Comparison of ENCODE assay signal across 27 mouse cellular contexts in the genomic region with DNA sequence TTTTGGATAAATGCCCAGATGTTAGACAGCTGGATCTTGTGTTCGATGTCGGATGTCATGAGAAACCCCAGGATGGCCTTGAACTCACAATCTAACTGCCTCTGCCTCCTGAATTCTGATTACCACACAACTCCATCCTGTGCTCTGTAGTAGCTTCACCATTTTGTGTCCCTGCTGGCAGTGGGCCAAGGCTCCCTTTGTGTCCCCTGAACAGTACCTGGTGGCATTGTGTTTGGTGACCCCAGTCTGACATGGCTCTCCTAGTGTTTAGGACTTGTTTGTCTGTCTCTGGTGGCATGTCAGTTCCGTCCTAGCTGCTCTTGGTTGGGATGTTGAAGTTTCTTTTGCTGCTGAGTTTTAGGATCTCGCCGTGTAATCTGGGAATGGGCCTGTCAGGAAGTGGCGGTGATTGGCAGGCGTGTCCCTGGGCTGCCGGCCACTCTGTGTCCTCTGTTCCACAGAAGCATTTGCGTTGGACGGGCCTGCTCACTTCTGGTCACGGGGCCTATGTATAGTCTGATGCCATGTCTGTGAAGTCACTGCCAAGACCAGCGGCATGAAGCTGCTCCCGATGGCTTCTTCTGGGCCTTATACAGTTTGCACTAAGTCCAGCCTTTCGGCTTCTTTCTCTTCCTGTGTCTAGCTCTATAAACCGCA. TPM values are rescaled to one million over a fixed set of nuclear protein-coding genes. Genes with fewer than 3 reads are reported as not detected.
DNase-seq lines count a peak whose midpoint lies in the region; ATAC-seq and TF ChIP-seq lines count a peak whose summit lies in the region.
"Had no signal": no experiment of that assay in that cellular context is flagged by ENCODE, and none has a peak within 500 bp of the region (broad histone marks: within the 10 kb centered on the region; RNA-seq: fewer than 3 reads in every experiment).

No protein-coding gene starts in this region.

- WGBS in lung, embryonic 14.5 days = 75% methylated on average over 15 of the region's 15 CpGs
- whole genome bisulfite sequencing in kidney, adult 2 months = 92% methylated on average over 15 of the region's 15 CpGs

- no peak overlapping the region for H3K4me2 ChIP-seq in lung, embryonic 14.5 days
- H3K4me2 ChIP-seq: embryonic facial prominence, embryonic 12.5 days; heart, embryonic 11.5 days; hindbrain, embryonic 15.5 days; kidney, embryonic 15.5 days; limb, embryonic 15.5 days; liver, embryonic 15.5 days had no signal

- 0 out of 2 replicates have a peak, but pooled peaks cover 3% of the 10 kb centered on the region for H3K4me1 ChIP-seq in lung, embryonic 14.5 days (ENCODE audit: insufficient read depth)
- H3K4me1 ChIP-seq in kidney, adult 2 months (ENCODE audit: control insufficient read depth, insufficient read depth, low read length) = peaks cover 10% of the 10 kb centered on the region; the same call in 1 of the 2 replicates

- DNase-seq in cerebellum, postnatal 14 days = peak; percentile 46 to 62
- DNase-seq in cerebellum, adult 9-10 months = no peak
- peak; percentile 37 for DNase-seq in heart, postnatal 4 days
- DNase-seq in heart, adult 8-10 months (ENCODE audit: low spot score) = no peak
- DNase-seq in lung, embryonic 14.5 days = peak; percentile 48
- DNase-seq in lung, postnatal 25 days (ENCODE audit: low spot score) = no peak
- DNase-seq in 416B (ENCODE audit: low read depth) = peak; percentile 47
- no peak for DNase-seq in kidney, adult 2 months
- DNase-seq: adrenal gland, postnatal 14 days; cerebellum, adult 11 months; embryo, embryonic 11 days; heart, postnatal 36 days; kidney, adult 11 months; right cerebral cortex, adult 18-20 months; thymus, postnatal 14 days had no signal

- H3K27ac ChIP-seq in lung, embryonic 14.5 days (ENCODE audit: low read depth) = no peak overlapping the region
- H3K27ac ChIP-seq in kidney, adult 2 months (ENCODE audit: insufficient read depth, low read depth, low read length) = no peak overlapping the region
- H3K27ac ChIP-seq: embryonic facial prominence, embryonic 12.5 days; hindbrain, embryonic 15.5 days; kidney, embryonic 15.5 days; limb, embryonic 10.5 days; limb, embryonic 15.5 days; liver, embryonic 15.5 days; midbrain, embryonic 10.5 days had no signal

- H3K36me3 ChIP-seq in lung, embryonic 14.5 days (ENCODE audit: insufficient read depth) = no peaks in the 10 kb centered on the region
- no peaks in the 10 kb centered on the region for H3K36me3 ChIP-seq in kidney, adult 2 months (ENCODE audit: control insufficient read depth, insufficient read depth, low read length)
- H3K36me3 ChIP-seq: embryonic facial prominence, embryonic 12.5 days; hindbrain, embryonic 15.5 days; kidney, embryonic 15.5 days; limb, embryonic 10.5 days; limb, embryonic 15.5 days; liver, embryonic 15.5 days; midbrain, embryonic 10.5 days had no signal

- H3K9me3 ChIP-seq in lung, embryonic 14.5 days (ENCODE audit: low read depth, low read length) = no peaks in the 10 kb centered on the region
- H3K9me3 ChIP-seq: embryonic facial prominence, embryonic 12.5 days; hindbrain, embryonic 15.5 days; kidney, embryonic 15.5 days; limb, embryonic 10.5 days; limb, embryonic 15.5 days; liver, embryonic 15.5 days; midbrain, embryonic 10.5 days had no signal

- no peaks in the 10 kb centered on the region for H3K27me3 ChIP-seq in lung, embryonic 14.5 days (ENCODE audit: insufficient read depth, low read length)
- no peaks in the 10 kb centered on the region for H3K27me3 ChIP-seq in kidney, adult 2 months (replicated peaks; ENCODE audit: control insufficient read depth, insufficient read depth, low read length)
- H3K27me3 ChIP-seq: embryonic facial prominence, embryonic 12.5 days; hindbrain, embryonic 15.5 days; kidney, embryonic 15.5 days; limb, embryonic 15.5 days; liver, embryonic 15.5 days; Patski had no signal

- H3K9ac ChIP-seq in lung, embryonic 14.5 days = no peak overlapping the region
- H3K9ac ChIP-seq: embryonic facial prominence, embryonic 12.5 days; hindbrain, embryonic 15.5 days; kidney, embryonic 15.5 days; limb, embryonic 15.5 days; liver, embryonic 15.5 days had no signal

- TF ChIP-seq POLR2A in kidney, adult 2 months (IDR thresholded peaks at IDR 0.05; ENCODE audit: low read depth, low read length) = no peak

- H3K4me3 ChIP-seq in lung, embryonic 14.5 days (ENCODE audit: low read depth, low read length) = no peak overlapping the region
- H3K4me3 ChIP-seq in kidney, adult 2 months (ENCODE audit: insufficient read depth, low read depth, low read length) = no peak overlapping the region
- H3K4me3 ChIP-seq: embryonic facial prominence, embryonic 12.5 days; hindbrain, embryonic 15.5 days; kidney, embryonic 15.5 days; limb, embryonic 10.5 days; limb, embryonic 15.5 days; liver, embryonic 15.5 days; midbrain, embryonic 10.5 days had no signal

- TF ChIP-seq CTCF in lung, embryonic 14.5 days (IDR thresholded peaks at IDR 0.05; ENCODE audit: low read depth) = no peak
- no peak for TF ChIP-seq CTCF in kidney, adult 2 months (conservative IDR thresholded peaks at IDR 0.05; ENCODE audit: insufficient read depth, insufficient read length, low read depth, low read length)

- ATAC-seq in lung, embryonic 14.5 days (ENCODE audit: insufficient read depth) = no peak
- ATAC-seq: forebrain, embryonic 14.5 days; inflammation-experienced regulatory T-cells, adult 6 months; midbrain, embryonic 16.5 days; Patski had no signal

RNA-seq across cellular contexts. Expression of a gene that starts 35.7 kb away (rescaled TPM):
- 10 to 100 TPM; 11.8 to 12.7 TPM for total RNA-seq in heart, postnatal 4 days (2021)
- 1 to 10 TPM; 6.6 to 9.2 (median 8.7) TPM for total RNA-seq in heart, adult 8-10 months (2022)
- 1.9 and 2.0 TPM in 2 replicates for polyA plus RNA-seq in lung, embryonic 14.5 days (2014; fragmentation: Nextera tagmentation; extraction: Ambion mirVana)
- 6.3 and 9.4 TPM in 2 replicates for polyA plus RNA-seq in kidney, adult 2 months (2012; rRNA removed)

RNA-seq across cellular contexts. Expression of a gene that starts 36.9 kb away (rescaled TPM):
- under 1 TPM in 1 of 2 experiments, not detected in 1; 0.47 TPM for total RNA-seq in heart, postnatal 4 days (2021)
- not detected for total RNA-seq in heart, adult 8-10 months (2022)
- polyA plus RNA-seq in lung, embryonic 14.5 days (2014; fragmentation: Nextera tagmentation; extraction: Ambion mirVana) = 0.37 TPM in 1 of 2 replicates, not detected in the other
- 0.14 TPM in 1 of 2 replicates, not detected in the other for polyA plus RNA-seq in kidney, adult 2 months (2012; rRNA removed)
- total RNA-seq: adrenal gland, postnatal 14 days had no signal
- polyA plus RNA-seq: forebrain, embryonic 14.5 days; limb, embryonic 15.5 days; midbrain, embryonic 16.5 days had no signal

Comparison
In these comparisons a context has a peak if more than half of its experiments do, and no peak if none do; other contexts are left out.
1. DNase-seq: peak in cerebellum, postnatal 14 days (2 of 2), heart, postnatal 4 days (single experiment), lung, embryonic 14.5 days (single experiment) and 416B (single experiment); none in cerebellum, adult 9-10 months (single experiment), heart, adult 8-10 months (single experiment), lung, postnatal 25 days (single experiment) and kidney, adult 2 months (single experiment).